Mouse (Mus musculus): ENCODE results near the gene Tmem234.
"Not testable (repeated sequence)": the region's sequence is repeated elsewhere in the genome, so short reads cannot be mapped to it uniquely, and the experiment has no call there.

The Tmem234 gene

DNA sequence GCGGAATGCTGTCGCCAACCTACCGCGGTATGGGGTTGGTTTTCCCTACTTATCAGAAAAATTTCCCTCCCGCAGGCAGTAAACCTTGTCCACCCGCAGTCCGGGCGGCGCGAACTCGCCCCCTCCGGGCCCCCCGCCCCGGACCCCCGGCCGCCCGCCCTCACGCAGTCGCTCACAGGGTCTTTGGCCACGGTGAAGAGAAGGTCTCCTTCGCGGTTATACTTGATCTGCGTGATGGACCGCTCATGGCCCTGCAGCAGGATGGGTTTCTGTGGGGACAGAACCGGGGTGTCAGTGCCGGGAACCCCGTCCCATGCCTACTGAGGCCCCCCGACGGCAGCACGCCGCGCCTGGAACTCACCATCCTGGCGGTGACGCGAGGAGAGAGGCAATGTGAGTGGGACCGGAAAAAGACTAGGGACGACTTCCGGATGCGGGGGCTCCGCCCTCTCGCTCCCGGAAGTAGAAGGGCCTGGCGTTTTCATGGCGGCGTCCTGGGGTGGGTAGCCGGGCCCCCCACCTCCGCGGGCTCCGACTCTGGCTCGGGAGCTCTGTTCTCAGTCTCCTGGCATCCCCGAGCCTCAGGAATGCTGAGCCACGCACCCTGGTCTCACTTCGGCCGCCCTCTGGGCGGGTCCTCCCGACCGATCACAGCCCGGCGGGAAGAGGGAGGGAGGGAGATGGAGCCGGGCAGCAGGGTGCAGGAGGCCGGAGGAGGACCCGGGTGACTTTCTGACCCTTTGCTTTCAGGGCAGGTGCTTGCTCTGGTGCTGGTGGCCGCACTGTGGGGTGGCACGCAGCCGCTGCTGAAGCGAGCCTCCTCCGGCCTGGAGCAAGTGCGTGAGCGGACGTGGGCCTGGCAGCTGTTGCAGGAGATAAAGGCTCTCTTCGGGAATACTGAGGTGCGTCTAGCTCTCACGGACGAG is at the start of gene Tmem234, which contains the start of gene Eif3i:
Tmem234 (plus strand) TSS at position 436 of the 926 bp plus-strand sequence.
Eif3i (minus strand) TSS at position 416 of the 926 bp plus-strand sequence.
- in situ Hi-C loops (cut with MboI, MseI), result no loop called here

DNA sequence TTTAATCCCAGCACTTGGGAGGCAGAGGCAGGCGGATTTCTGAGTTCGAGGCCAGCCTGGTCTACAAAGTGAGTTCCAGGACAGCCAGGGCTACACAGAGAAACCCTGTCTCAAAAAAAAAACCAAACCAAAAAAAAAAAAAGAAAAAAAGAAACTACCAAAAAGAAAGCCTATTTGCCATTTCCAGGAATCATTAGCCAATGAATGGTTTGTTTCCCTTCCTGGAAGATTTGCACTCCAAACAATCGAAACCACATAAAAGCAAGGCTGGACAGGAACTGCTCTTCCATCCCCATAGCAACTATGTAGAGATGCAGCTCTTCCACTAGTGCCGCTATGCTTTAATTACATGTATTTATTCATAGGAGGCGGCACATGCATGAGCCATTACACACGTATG is 46.0 kb upstream of the Tmem234 start:
- in situ Hi-C loops (cut with MboI, MseI), result not testable (repeated sequence)

DNA sequence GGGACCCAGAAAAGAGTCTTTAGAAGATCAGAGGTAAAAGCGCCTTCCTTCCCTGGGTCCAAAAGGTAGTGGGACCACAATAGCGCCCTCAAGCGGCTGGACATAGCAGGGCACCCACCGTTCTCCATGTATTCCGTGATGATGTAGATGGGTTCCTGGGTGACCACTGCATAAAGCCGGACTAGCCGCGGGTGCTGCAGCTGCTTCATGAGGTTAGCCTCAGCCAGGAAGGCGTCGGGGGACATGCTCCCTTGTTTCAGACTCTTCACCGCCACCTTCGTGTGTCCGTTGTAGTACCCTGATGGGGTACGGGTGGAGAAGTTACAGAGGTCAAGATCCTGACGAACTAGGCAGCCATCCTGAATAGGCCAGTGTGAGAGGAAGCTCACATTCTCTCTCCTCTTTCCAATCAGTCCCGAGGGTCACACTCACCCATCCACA is 45.0 kb upstream of the Tmem234 start:
- in situ Hi-C loops (cut with MboI, MseI), result loop anchor here (5.0 kb wide), 1 partner anchor 67 kb away; the partner anchor contains the start of gene Ccdc28b

DNA sequence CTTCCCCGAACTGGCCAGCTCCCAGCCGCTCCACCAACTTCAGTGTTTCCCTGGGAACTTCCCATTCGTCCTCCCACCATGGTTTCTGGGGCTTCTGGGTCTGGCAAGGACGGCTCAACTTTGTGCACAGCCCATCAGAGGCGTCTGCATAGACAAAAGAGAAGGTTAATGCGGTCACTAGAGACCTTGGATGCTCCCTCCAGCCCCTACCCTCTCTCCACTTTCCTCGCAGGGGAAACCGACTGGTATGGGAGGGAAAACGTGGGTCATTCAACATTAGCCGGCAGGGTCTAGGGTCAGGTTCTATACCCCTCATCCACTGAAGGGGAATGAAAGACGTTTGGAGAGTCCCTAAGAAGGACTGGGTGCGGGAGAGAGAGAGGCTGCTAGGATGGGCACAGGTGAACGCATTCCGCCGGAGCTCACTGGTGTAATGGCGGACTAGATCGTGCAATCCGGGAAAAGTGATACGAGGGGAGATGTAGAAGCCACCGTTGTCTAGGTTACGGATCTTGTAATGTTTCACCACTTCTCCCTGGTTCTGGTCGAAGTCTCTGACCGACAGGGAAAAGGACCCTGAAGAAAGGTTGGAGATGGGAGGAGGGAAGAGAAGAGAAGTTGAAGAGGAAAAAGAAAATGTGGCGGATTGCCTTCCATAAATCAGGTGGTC is 44.5 kb upstream of the Tmem234 start:
- in situ Hi-C loops (cut with MboI, MseI), result loop anchor here (5.0 kb wide), 1 partner anchor 66 kb away; the partner anchor contains the start of gene Ccdc28b

DNA sequence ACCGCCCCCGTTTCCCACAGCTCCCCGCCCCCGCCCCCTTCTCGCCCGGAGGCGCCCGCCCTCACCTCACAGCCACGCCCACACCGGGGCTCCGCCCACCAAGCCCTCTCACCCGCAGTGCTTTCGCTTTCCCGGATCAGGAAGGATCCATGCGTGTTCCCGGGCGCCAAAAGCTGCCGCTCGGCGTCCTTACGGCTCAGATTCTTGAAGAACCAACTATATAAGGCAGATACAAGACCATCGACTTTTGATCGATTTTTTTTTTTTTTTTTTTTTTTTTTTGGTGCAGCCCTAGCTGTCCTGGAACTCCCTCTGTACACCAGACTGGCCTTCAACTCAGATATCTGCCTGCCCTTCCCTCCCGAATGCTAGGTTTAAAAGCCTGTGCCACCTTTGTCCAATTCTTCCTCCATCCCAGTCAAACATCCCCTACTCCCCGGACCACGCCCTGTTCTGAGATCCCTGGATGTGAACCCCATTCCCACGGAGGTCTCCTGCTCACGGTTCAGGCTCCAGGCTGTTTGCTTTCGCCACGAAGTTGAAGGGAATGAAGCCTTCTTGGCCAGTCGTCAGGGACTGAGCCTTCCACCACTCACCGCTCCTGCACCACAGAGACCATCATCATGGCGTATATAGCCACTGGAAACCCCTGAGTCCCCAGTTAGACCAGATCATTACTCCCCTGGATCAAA is 43.8 kb upstream of the Tmem234 start:
- in situ Hi-C loops (cut with MboI, MseI), result loop anchor here (5.0 kb wide), 1 partner anchor 66 kb away; the partner anchor contains the start of gene Ccdc28b

DNA sequence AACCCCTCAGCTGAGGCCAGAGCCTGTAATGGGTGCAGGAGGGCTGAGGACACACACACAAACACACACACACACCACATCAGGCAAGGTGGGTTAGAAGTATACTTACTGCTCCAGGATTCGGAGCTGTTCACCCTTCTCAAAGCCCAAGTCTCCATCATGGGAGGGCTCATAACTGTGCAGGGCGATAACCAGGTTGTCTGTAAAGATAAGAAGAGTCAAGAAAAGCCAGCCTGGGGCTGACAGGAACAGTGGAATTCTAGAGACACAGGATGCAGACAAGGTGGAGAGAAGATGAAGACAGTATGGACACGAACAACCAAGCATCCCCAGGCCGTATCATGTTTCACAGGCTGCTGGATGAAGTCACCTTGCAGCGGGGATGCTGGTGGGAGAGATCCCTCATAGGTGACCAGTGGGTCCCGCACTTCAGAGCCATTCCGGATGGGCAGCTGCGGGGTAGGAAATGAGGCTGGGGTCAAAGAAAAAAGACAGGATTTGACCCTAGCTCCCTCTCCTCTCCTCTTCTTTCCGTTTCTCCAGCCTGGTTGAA is 43.1 kb upstream of the Tmem234 start:
- in situ Hi-C loops (cut with MboI, MseI), result loop anchor here (5.0 kb wide), 1 partner anchor 65 kb away; the partner anchor contains the start of gene Ccdc28b

DNA sequence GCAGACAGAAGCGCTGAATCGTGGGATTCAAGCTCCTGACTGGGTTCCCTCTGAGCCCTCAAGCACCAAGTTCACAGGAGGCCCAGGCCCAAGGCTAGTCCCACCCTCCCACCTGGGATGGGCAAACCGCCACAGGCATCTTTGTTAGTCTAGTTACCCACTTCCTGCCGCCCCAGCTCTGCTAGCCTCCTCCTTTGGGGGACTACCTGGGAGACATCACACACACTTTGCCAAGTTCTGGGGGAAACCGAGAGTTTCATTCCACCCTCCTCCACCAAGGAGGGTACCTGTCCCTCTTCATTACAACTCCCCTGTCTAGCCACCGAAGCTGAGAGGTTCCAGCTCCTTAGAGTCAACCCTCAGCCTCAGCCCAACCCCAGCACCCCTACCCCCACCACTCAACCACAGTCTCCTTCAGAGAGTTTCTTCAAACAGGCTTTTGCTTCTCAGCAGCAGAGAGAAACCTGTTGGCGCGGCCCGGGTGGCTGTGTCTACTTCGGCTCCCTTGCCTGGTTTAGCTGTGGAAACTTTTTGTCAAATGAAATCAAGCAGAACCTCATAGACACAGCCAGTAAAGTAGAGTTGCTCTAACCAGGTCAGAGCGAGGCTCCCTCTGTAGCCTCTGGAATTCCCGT is 42.0 kb upstream of the Tmem234 start:
- in situ Hi-C loops (cut with MboI, MseI), result loop anchor here (5.0 kb wide), 1 partner anchor 64 kb away; the partner anchor contains the start of gene Ccdc28b

DNA sequence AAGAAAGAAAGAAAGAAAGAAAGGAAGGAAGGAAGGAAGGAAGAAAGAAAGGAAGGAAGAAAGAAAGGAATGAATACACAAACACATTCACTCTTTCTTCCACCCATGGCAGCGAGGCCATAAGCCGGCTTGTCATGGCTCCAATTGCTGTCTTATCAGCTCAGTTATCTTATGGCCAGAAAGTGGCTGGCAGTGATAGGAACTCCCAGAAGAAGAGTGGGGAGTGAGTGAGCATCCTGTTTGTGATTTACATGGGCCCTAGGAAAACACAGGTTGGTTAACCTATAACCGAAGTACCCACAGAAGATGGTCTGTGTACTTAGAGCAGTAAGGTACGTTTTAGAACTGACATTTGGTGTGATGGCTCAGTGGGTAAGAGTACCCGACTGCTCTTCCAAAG is 39.3 kb upstream of the Tmem234 start:
- in situ Hi-C loops (cut with MboI, MseI), result no loop called here

DNA sequence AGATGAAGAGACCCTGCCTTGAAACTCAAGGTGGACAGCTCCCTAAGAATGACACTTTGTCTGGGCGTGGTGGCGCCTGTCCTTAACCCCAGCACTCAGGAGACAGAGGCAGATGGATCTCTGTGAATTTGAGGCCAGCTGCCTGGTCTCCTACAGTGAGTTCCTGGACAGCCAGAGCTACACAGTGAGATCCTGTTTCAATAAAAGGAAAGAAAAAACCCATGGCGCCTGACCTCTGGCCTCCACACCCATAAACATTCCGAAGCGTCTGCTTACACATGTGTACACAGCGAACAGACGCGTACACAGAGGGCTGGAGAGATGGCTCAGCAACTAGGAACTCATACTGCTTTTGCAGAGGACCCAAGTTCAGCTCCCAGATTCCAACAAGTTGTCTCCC is 36.8 kb upstream of the Tmem234 start:
- in situ Hi-C loops (cut with MboI, MseI), result no loop called here

DNA sequence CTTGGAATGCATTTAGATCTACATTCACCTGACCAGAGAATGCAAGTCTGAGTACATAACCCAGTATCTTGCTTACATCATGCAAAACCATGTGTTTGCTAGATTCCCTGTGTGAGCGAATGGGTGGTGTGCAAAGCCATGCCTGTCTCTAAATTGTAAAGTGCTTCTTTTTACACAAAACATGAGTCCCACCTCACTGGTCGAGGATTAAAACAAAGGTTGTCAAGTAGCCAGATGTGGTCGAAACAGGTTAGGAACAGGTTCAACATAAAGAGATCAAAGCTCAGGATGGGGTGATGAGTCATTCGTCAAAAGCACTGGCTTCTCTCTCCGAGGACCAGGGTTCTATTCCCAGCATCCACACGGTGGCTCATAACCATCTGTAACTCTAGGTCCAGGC is 35.3 kb upstream of the Tmem234 start:
- in situ Hi-C loops (cut with MboI, MseI), result no loop called here

DNA sequence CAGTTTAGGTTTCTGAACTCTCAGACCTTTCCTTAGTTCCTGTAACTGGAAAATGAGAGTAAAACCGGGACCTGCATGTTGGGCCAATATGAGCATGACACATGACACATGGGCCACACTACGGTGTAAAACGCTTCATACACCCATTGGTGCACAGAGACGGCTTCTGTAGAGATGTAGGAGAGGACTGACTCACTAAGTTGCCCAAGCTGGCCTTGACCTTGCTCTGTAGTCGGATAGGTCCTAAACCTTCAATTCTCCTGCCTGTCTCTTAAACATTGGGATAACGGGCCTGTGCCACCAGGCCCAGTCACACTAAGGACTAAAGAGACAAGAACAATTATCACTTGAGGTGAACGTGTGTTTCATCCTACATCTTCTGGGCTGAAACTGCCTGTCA is 32.1 kb upstream of the Tmem234 start:
- in situ Hi-C loops (cut with MboI, MseI), result no loop called here

DNA sequence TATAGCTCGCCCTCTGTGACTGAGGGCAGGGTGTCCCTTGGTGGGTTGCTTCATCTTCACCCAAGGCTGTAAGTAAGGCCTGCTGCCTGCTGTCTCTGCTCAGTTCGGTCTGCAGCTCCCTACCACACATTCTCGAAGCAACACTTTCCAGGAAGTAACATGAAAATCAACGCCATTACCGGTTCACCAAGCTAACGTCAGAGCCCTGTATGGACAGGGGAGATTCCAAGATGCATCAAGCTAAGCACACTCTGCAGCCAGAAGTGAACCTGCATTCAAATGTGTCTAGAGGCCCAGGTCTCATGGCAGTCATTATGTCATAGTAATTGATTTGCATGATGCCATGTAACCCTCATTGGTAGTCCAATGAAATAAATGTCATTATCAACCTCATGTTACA is 30.4 kb upstream of the Tmem234 start:
- in situ Hi-C loops (cut with MboI, MseI), result loop anchor here (10.0 kb wide), 1 partner anchor 855 kb away; no protein-coding TSS in a partner anchor

DNA sequence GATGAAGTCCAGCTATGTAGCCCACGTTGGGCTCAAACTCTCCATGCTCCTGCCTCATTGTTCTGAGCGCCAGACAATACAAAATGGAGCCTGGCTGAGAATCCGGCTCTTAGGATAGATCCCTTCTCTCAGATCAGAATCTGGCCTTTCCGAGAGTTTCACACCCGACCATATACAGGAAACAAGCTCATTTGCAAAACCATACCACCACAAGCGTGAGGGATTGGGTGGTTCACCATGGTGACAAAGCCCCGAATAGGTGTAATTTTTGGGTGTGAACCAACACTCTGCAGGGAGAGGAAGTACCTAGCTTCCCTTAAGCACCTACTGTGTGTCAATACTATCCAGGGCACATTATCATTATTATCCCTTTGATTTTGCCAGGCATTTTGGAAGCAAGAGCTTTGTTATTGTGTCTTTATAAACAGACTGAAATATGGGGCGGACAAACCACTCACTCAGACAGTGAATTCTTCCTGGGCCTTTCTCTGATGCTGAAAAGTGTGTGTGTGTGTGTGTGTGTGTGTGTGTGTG is 28.9 kb upstream of the Tmem234 start:
- in situ Hi-C loops (cut with MboI, MseI), result loop anchor here (10.0 kb wide), 1 partner anchor 857 kb away; no protein-coding TSS in a partner anchor

DNA sequence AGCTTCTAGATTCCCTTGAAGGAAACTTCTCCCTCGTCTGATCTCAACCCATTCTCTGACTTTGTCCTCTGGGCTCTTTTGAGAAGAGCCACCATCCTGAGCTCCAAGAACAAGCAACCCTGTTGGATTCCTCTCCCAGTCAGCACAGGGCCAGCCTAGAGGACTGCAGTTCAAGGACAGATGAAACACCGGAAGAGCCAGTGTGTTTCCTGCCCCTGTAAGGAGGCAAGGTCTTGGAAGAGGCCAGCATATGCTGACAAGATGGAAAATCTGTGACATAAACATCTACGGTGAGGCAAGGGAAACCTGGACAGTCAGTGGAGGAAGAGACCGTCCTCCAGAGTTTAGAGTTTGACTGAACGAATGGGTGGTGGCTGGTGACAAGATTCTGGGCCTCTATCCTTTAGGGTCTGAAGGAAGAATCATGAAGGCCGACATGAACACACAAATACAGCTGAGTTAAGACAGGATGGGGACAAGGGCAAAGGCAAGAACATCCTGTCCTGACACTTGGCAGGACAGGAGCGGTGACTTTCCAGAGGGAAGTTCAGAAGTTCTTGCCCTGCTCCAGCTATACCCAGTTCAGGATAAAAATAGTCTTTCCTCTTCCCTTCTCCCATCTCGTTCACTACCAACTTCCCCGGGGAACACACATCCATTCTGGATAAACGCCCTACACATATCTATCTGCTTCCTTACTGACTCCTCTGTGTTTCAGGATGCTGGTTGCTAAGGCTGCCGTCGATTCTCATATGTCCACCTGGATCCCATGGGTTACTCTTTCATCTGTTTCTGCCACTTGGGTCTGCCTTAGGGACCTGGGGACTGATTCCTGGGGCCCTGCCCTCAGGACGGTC is 28.0 kb upstream of the Tmem234 start:
- in situ Hi-C loops (cut with MboI, MseI), result loop anchor here (10.0 kb wide), 1 partner anchor 858 kb away; no protein-coding TSS in a partner anchor

DNA sequence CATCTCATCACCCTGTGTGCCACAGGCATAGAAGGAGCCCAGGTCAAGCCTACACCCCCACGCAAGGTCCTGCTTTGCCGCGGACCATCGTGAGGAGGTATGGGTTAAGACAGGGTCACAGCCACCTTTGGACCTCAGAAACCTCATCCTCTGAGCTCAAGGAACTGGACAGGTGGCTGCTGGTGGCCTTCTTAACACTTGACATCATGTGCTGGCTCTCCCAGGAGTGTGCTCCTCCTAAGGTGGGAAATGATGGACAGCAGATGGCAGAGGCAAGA is 27.4 kb upstream of the Tmem234 start:
- in situ Hi-C loops (cut with MboI, MseI), result loop anchor here (10.0 kb wide), 1 partner anchor 858 kb away; no protein-coding TSS in a partner anchor

DNA sequence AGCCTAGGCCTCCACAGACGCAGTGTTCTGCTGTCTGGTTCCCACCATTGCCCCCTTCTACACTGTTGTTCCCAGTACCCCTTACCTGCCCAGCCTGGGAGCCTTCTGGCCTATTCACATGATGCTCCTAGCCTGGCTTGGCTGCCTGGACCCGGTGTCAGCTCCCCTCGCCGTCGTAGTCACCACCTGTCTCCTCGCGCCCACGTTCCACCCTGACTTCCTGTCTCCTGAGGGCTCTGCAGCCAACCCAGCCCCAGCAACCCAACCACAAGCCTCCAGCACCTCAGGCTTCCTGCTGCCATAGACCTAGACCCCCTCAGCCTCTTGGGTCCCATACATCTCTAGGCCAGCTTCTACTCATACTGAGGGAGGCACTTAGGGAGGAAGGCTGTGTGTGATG is 27.0 kb upstream of the Tmem234 start, which contains the start of gene Lck:
Lck (minus strand) TSS at position 212 of the 400 bp plus-strand sequence.
- in situ Hi-C loops (cut with MboI, MseI), result loop anchor here (10.0 kb wide), 1 partner anchor 859 kb away; no protein-coding TSS in a partner anchor

DNA sequence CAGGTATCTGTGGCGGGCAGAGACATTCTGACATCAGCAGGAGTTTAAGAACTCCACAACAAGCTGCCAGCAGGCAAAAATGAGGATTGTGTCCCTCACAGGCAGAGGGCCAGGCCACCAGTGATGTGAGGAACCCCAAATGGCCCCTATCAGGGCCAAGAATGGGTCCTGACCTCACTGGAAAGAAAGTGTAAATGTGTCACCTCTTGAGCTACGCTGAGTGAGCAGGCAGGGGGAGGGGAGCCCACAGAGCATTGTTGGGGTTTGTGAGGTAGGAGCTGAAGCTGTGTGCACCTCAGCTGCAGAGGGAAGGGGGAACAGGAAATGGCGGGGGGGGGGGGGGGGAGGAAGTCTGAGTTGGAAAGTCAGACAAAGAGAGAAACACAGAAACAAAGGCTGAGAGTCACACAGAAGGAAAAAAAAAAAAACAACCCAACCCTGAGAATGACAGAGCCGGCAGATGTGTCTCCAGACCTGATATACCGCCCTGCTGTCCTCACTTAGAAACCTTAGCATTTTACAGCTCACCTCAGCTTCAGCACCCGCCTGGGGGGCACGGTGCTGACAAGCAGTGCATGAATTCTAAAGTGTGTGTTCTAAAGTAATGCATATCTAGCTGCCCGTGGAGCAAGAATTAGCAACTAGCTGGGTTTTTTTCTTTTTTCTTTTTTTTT is 25.2 kb upstream of the Tmem234 start:
- in situ Hi-C loops (cut with MboI, MseI), result loop anchor here (10.0 to 25.0 kb wide), 2 partner anchors 861 to 1337 kb away; partner anchors contain the start of gene Laptm5

DNA sequence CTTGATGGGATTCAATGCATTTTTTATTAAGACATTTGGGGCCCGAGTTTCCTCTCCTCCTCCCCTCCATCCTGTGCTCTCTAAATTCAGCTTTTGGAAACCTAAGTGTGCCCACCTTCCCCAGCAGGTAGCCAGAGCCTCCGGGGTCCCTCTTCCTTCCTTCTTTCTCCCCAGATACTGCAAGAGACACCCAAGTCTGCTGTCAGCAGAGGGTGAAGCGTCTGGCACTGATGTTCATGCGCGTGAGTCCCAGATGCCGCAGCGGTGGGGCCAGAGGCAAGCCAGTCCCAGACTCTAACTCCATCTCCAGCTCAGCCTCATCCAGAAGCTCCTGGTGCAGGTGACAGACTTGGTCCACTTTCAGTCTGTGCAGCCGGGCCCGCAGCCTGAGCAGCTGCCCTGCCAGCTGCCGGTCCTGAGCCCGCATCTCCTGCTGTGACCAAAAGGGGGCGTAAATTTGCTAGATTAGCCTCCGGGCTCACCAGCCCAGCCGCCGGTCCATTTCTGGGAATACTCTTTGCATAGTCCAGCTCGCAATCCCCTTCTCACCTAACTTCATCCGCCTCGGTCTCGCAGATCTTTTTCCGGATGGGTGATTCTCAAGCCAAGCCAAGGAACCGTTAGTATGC is 23.5 kb upstream of the Tmem234 start:
- in situ Hi-C loops (cut with MboI, MseI), result loop anchor here (10.0 to 25.0 kb wide), 2 partner anchors 862 to 1335 kb away; partner anchors contain the start of gene Laptm5

Data from T-helper 2 cell (primary cell).